Mouse (Mus musculus) MEL (cell line): ENCODE results near the gene Ch25h. TPM values are rescaled to one million over a fixed set of nuclear protein-coding genes. Genes with fewer than 3 reads are reported as not detected.

Source experiments
- DNase-seq: peaks from one replicate; pipeline ENCODE4 v3.0.0; 2011; ENCODE audit warnings: low read depth, low spot score
- H3K27ac ChIP-seq: 2 replicates; pipeline ENCODE4 v1.5.1; 2012; ENCODE audit warnings: low read depth, mild to moderate bottlenecking, control low read depth, low read length, moderate library complexity; ENCODE audit not compliant: control insufficient read depth
- H3K27me3 ChIP-seq, 2 experiments: fragments of 150-350 bp in 1 of 2; sonication (generic) in 1 of 2; 2 replicates each; pipeline ENCODE4 v1.6.1; 2012; ENCODE audit warnings: low read length in 2 of 2, mild to moderate bottlenecking in 2 of 2, improper control_type of control experiment in 1 of 2, moderate library complexity in 1 of 2; ENCODE audit not compliant: insufficient read depth in 2 of 2, control insufficient read depth in 1 of 2
- H3K36me3 ChIP-seq, 2 experiments: 2 replicates each; pipeline ENCODE4 v1.6.1; 2012 to 2014; ENCODE audit warnings: low read length in 2 of 2, improper control_type of control experiment in 1 of 2, inconsistent platforms in 1 of 2, mild to moderate bottlenecking in 1 of 2; ENCODE audit not compliant: insufficient read depth in 2 of 2, control insufficient read depth in 1 of 2
- H3K4me1 ChIP-seq, 2 experiments: fragments of 150-350 bp in 1 of 2; sonication (generic) in 1 of 2; 2 replicates each; pipeline ENCODE4 v1.6.1; 2012; ENCODE audit warnings: low read length in 2 of 2, improper control_type of control experiment in 1 of 2, mild to moderate bottlenecking in 1 of 2; ENCODE audit not compliant: insufficient read depth in 2 of 2, control insufficient read depth in 1 of 2
- H3K4me3 ChIP-seq, 2 experiments: fragments of 150-350 bp in 1 of 2; sonication (generic) in 1 of 2; 2 replicates each; pipeline ENCODE4 v1.5.1; 2012; ENCODE audit warnings: low read depth in 2 of 2, low read length in 2 of 2, mild to moderate bottlenecking in 2 of 2, moderate library complexity in 2 of 2, control low read depth in 1 of 2, improper control_type of control experiment in 1 of 2; ENCODE audit not compliant: control insufficient read depth in 1 of 2, insufficient read depth in 1 of 2
- H3K79me2 ChIP-seq: 2 replicates; pipeline ENCODE4 v1.6.1; 2012; ENCODE audit warnings: mild to moderate bottlenecking, low read length, moderate library complexity; ENCODE audit not compliant: control insufficient read depth, poor library complexity, insufficient read depth
- H3K9ac ChIP-seq: 2 replicates; pipeline ENCODE4 v1.6.1; 2012; ENCODE audit warnings: low read depth, mild to moderate bottlenecking, control low read depth, low read length, moderate library complexity; ENCODE audit not compliant: control insufficient read depth, poor library complexity, severe bottlenecking
- H3K9me3 ChIP-seq: fragments of 150-350 bp; sonication (generic); replicated peaks from 2 replicates; pipeline ENCODE4 v1.6.1; 2012; ENCODE audit warnings: mild to moderate bottlenecking, low read length, improper control_type of control experiment, moderate library complexity; ENCODE audit not compliant: insufficient read depth
- CTCF ChIP-seq, 3 experiments: IDR thresholded peaks in 2 of 3; conservative IDR thresholded peaks in 1 of 3; 2 replicates each; pipeline ENCODE4 v1.5.1; 2011 to 2012; ENCODE audit warnings: low read length in 3 of 3, low read depth in 2 of 3, mild to moderate bottlenecking in 2 of 3, improper control_type of control experiment in 1 of 3, inconsistent platforms in 1 of 3, mixed read lengths in 1 of 3, moderate library complexity in 1 of 3; ENCODE audit not compliant: control insufficient read depth in 1 of 3, insufficient read depth in 1 of 3, poor library complexity in 1 of 3, severe bottlenecking in 1 of 3
- EP300 ChIP-seq, 2 experiments: IDR thresholded peaks; 2 replicates each; pipeline ENCODE4 v1.6.1; 2011; ENCODE audit warnings: improper control_type of control experiment in 2 of 2, low read length in 2 of 2, low read depth in 1 of 2, mild to moderate bottlenecking in 1 of 2
- ETS1 ChIP-seq: IDR thresholded peaks from 2 replicates; pipeline ENCODE4 v1.6.1; 2012; ENCODE audit warnings: low read depth, mild to moderate bottlenecking, inconsistent platforms, low read length, improper control_type of control experiment, moderate library complexity
- GABPA ChIP-seq: IDR thresholded peaks from 2 replicates; pipeline ENCODE4 v1.6.1; 2012; ENCODE audit warnings: low read depth, mild to moderate bottlenecking, inconsistent platforms, low read length, improper control_type of control experiment, moderate library complexity
- GATA1 ChIP-seq: IDR thresholded peaks from 2 replicates; pipeline ENCODE4 v1.6.1; 2011; ENCODE audit warnings: low read depth, low read length, improper control_type of control experiment
- JUND ChIP-seq: IDR thresholded peaks from 2 replicates; pipeline ENCODE4 v1.6.1; 2011; ENCODE audit warnings: low read depth, mild to moderate bottlenecking, improper control_type of control experiment, low read length
- KAT2A ChIP-seq: conservative IDR thresholded peaks from 2 replicates; pipeline ENCODE4 v1.6.1; 2012; ENCODE audit warnings: low read depth, low read length, improper control_type of control experiment, inconsistent platforms
- MAZ ChIP-seq: IDR thresholded peaks from 2 replicates; pipeline ENCODE4 v1.6.1; 2012; ENCODE audit warnings: low read depth, mild to moderate bottlenecking, inconsistent platforms, low read length, improper control_type of control experiment
- MEF2A ChIP-seq: IDR thresholded peaks from 2 replicates; pipeline ENCODE4 v1.6.1; 2014; ENCODE audit warnings: low read depth, mild to moderate bottlenecking, inconsistent platforms, low read length, improper control_type of control experiment; ENCODE audit not compliant: poor library complexity, insufficient replicate concordance, severe bottlenecking; ENCODE audit errors: extremely low read depth
- MXI1 ChIP-seq: IDR thresholded peaks from 2 replicates; pipeline ENCODE4 v1.6.1; 2011; ENCODE audit warnings: mild to moderate bottlenecking, low read depth, low read length, improper control_type of control experiment
- MYB ChIP-seq: IDR thresholded peaks from 2 replicates; pipeline ENCODE4 v1.6.1; 2011; ENCODE audit warnings: mild to moderate bottlenecking, low read depth, low read length, improper control_type of control experiment
- MYC ChIP-seq: IDR thresholded peaks from 2 replicates; pipeline ENCODE4 v1.6.1; 2011; ENCODE audit warnings: low read depth, mild to moderate bottlenecking, low read length, improper control_type of control experiment, moderate library complexity
- POLR2AphosphoS2 ChIP-seq: IDR thresholded peaks from 2 replicates; pipeline ENCODE4 v1.6.1; 2011; ENCODE audit warnings: low read length, improper control_type of control experiment
- RAD21 ChIP-seq: IDR thresholded peaks from 2 replicates; pipeline ENCODE4 v1.6.1; 2011; ENCODE audit warnings: mild to moderate bottlenecking, low read depth, low read length, improper control_type of control experiment
- TBP ChIP-seq: IDR thresholded peaks from 2 replicates; pipeline ENCODE4 v1.8.0; 2011; ENCODE audit warnings: low read depth, low read length, improper control_type of control experiment
- USF1 ChIP-seq: IDR thresholded peaks from 2 replicates; pipeline ENCODE4 v1.6.1; 2014; ENCODE audit warnings: low read depth, mild to moderate bottlenecking, inconsistent platforms, low read length, improper control_type of control experiment, moderate library complexity
- ZKSCAN1 ChIP-seq: IDR thresholded peaks from 2 replicates; pipeline ENCODE4 v1.6.1; 2012; ENCODE audit warnings: low read depth, mild to moderate bottlenecking, inconsistent platforms, low read length, improper control_type of control experiment, moderate library complexity
- ZMIZ1 ChIP-seq: IDR thresholded peaks from 2 replicates; pipeline ENCODE4 v1.6.1; 2012; ENCODE audit warnings: low read depth, mild to moderate bottlenecking, inconsistent platforms, low read length, improper control_type of control experiment, moderate library complexity
- ZNF384 ChIP-seq: IDR thresholded peaks from 2 replicates; pipeline ENCODE4 v1.6.1; 2012; ENCODE audit warnings: low read depth, mild to moderate bottlenecking, inconsistent platforms, low read length, improper control_type of control experiment
- polyA plus RNA-seq, 2 experiments: library from polyadenylated mRNA; stranded (reverse) in 1 of 2; unstranded in 1 of 2; fragments of >175 nt in 1 of 2; fragments of >200 nt in 1 of 2; gene quantifications; 2 replicates each; pipeline versions ENCODE4 v1.2.1 to v1.2.4; 2012; ENCODE audit warnings: low replicate concordance in 2 of 2, low read depth in 1 of 2; ENCODE audit not compliant: insufficient read length in 2 of 2, insufficient read depth in 1 of 2, missing spikeins in 1 of 2
- total RNA-seq: library from RNA; depleted of rRNA; stranded (reverse); fragments of 300-350 nt; gene quantifications from 2 replicates; pipeline ENCODE4 v1.2.3, GENCODE M21; 2012

Gene Ch25h
- total and polyA plus RNA-seq, 3 experiments, result not detected

- Histone ChIP-seq H3K27me3 (no peaks in the 10 kb centered on the region), H3K36me3 (peaks cover 0 to 5% of the 10 kb centered on the region in 2 experiments; a peak in 3 of 4 replicates)
- no peak for TF ChIP-seq CTCF (IDR thresholded peaks at IDR 0.05 in 2 of 3, conservative IDR thresholded peaks at IDR 0.05 in 1 of 3; ENCODE audit: control insufficient read depth in 1 of 3, insufficient read depth in 1 of 3, low read depth in 2 of 3, low read length in 3 of 3, poor library complexity in 1 of 3, severe bottlenecking in 1 of 3)
- TF ChIP-seq, all 39 proteins: peak for 0
- Histone ChIP-seq H3K9ac (no peak overlapping the region), H3K4me1 (peaks cover 4 to 8% of the 10 kb centered on the region in 2 experiments; a peak in 3 of 4 replicates), H3K4me3 (no peak overlapping the region), H3K79me2 (no peaks in the 10 kb centered on the region), H3K27ac (no peak overlapping the region), H3K9me3 (no peaks in the 10 kb centered on the region)
- no peak for DNase-seq
These were observed 43.8 kb upstream of the Ch25h start for GRCm38 (mm10) chr19:34518786-34519185.

- H3K9me3 ChIP-seq, result no peaks in the 10 kb centered on the region
- peaks cover 0 to 5% of the 10 kb centered on the region in 2 experiments; a peak in 3 of 4 replicates for H3K36me3 ChIP-seq
- TF ChIP-seq JUND (no peak), MAZ (no peak), MYC (no peak), EP300 (IDR thresholded peaks at IDR 0.05; ENCODE audit: low read depth in 1 of 2, low read length in 2 of 2) (no peak), ZNF384 (no peak), TBP (no peak), ZKSCAN1 (no peak), GABPA (no peak), USF1 (no peak), ZMIZ1 (no peak), MYB (no peak)
- H3K27me3 ChIP-seq, result no peaks in the 10 kb centered on the region
- H3K79me2 ChIP-seq, result no peaks in the 10 kb centered on the region
- DNase-seq, result no peak
- H3K27ac ChIP-seq, result no peak overlapping the region
- H3K4me1 ChIP-seq, result peaks cover 4 to 8% of the 10 kb centered on the region in 2 experiments; a peak in 3 of 4 replicates
- no peak overlapping the region for H3K4me3 ChIP-seq
- no peak overlapping the region for H3K9ac ChIP-seq
These were observed 43.0 kb upstream of the Ch25h start for GRCm38 (mm10) chr19:34517812-34518594.

GRCm38 (mm10) chr19:34517197-34517596 lies 42.2 kb upstream of the Ch25h start:
- peaks cover 4 to 8% of the 10 kb centered on the region in 2 experiments; a peak in 3 of 4 replicates for H3K4me1 ChIP-seq
- H3K9me3 ChIP-seq, result no peaks in the 10 kb centered on the region
- DNase-seq, result no peak
- no peak overlapping the region for H3K4me3 ChIP-seq
- no peaks in the 10 kb centered on the region for H3K27me3 ChIP-seq
- no peak overlapping the region for H3K27ac ChIP-seq
- H3K9ac ChIP-seq, result no peak overlapping the region
- H3K79me2 ChIP-seq, result no peaks in the 10 kb centered on the region
- TF ChIP-seq GATA1 (no peak), KAT2A (no peak), USF1 (no peak), POLR2AphosphoS2 (no peak), MEF2A (no peak), ETS1 (no peak), RAD21 (no peak), MXI1 (no peak), MAZ (no peak)
- peaks cover 0 to 5% of the 10 kb centered on the region in 2 experiments; a peak in 2 of 4 replicates for H3K36me3 ChIP-seq
